Mouse (Mus musculus): ENCODE data around the gene Camk1d.

DNA sequence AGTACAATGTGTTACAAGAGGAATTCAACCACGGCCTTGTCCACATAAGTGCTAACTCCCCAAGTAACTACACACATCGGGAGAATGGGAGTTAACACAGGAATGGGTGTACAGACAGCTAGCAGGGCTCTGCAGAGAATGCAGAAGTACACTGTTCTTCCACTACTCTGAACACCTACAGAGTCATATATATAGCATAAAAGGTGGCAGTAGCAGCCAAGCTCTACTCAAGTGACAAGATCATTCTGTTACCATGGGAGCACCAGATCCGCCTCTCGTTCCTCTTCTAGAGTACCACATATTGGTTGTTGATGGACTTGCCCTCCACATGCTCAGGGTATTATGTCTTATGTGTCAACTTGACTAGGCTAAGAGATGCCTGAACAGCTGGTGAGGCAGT is 165.4 kb downstream of the Camk1d start:
- TF ChIP-seq POLR2A (IDR thresholded peaks at IDR 0.05; ENCODE audit: low read depth, low read length) (no peak), CTCF (conservative IDR thresholded peaks at IDR 0.05; ENCODE audit: insufficient read depth, insufficient read length, low read depth, low read length) (no peak)

Data from kidney, adult 2 months (tissue).